12 mouse cellular contexts compared by ENCODE assay signal in genomic region chr10:77227368-77227723, GRCm38 (mm10).
"Had no signal": no experiment of that assay in that cellular context is flagged by ENCODE, and none has a peak within 500 bp of the region (broad histone marks: within the 10 kb centered on the region; RNA-seq: fewer than 3 reads in every experiment).

No protein-coding gene starts in this region.

- ATAC-seq: inflammation-experienced regulatory T-cells, adult 6 months; intestine, postnatal 0 days; midbrain, embryonic 13.5 days had no signal

- H3K27ac ChIP-seq: left cerebral cortex, adult 2 months; macrophage; midbrain, embryonic 13.5 days; neural tube, embryonic 12.5 days had no signal

- H3K9me3 ChIP-seq: limb, embryonic 10.5 days; midbrain, embryonic 13.5 days; neural tube, embryonic 12.5 days had no signal

- H3K4me2 ChIP-seq: midbrain, embryonic 13.5 days; neural tube, embryonic 12.5 days had no signal

- H3K9ac ChIP-seq: midbrain, embryonic 13.5 days; neural tube, embryonic 12.5 days had no signal

- H3K27me3 ChIP-seq: midbrain, embryonic 13.5 days; neural tube, embryonic 12.5 days had no signal

- DNase-seq: kidney, adult 8-10 months; kidney, postnatal 25 days; lung, postnatal 10 days; thymus, adult 18-20 months; thymus, postnatal 14 days had no signal

- H3K36me3 ChIP-seq: limb, embryonic 10.5 days; midbrain, embryonic 13.5 days; neural tube, embryonic 12.5 days had no signal

- H3K4me1 ChIP-seq: midbrain, embryonic 13.5 days had no signal

- H3K4me3 ChIP-seq: left cerebral cortex, adult 2 months; limb, embryonic 10.5 days; midbrain, embryonic 13.5 days; neural tube, embryonic 12.5 days had no signal
